Mouse (Mus musculus) cerebellum, adult 2 months (tissue): ENCODE data around the gene Man1c1. TPM values are rescaled to one million over a fixed set of nuclear protein-coding genes. Genes with fewer than 3 reads are reported as not detected.
A peak's percentile ranks its signal among the peaks of the same experiment; 100 is the strongest.

Source experiments
- DNase-seq, 2 experiments: peaks; one replicate each; pipeline ENCODE4 v3.0.0; 2021
- H3K27ac ChIP-seq: fragments of 200-500 bp; 2 replicates; pipeline ENCODE4 v1.5.1; 2012; ENCODE audit warnings: low read length, control low read depth, inconsistent platforms; ENCODE audit not compliant: insufficient read depth
- H3K27me3 ChIP-seq: fragments of 200-500 bp; 2 replicates; pipeline ENCODE4 v1.6.1; 2012; ENCODE audit warnings: inconsistent platforms, mild to moderate bottlenecking, low read length, moderate library complexity; ENCODE audit not compliant: control insufficient read depth, insufficient read depth
- H3K4me1 ChIP-seq: fragments of 200-500 bp; 2 replicates; pipeline ENCODE4 v1.6.1; 2011; ENCODE audit warnings: low read length; ENCODE audit not compliant: control insufficient read depth, insufficient read depth
- H3K4me3 ChIP-seq: fragments of 200-500 bp; replicated peaks from 2 replicates; pipeline ENCODE3; 2011; ENCODE audit warnings: mild to moderate bottlenecking, low read depth, low read length, control low read depth; ENCODE audit not compliant: insufficient read depth
- CTCF ChIP-seq: fragments of 200-500 bp; IDR thresholded peaks from 2 replicates; pipeline ENCODE4 v1.5.1; 2011; ENCODE audit warnings: low read depth, mild to moderate bottlenecking, control low read depth, low read length, moderate library complexity, borderline replicate concordance; ENCODE audit not compliant: insufficient read depth
- POLR2A ChIP-seq: fragments of 200-500 bp; IDR thresholded peaks from 2 replicates; pipeline ENCODE4 v1.6.1; 2011; ENCODE audit warnings: low read length, control low read depth, borderline replicate concordance; ENCODE audit not compliant: insufficient read depth
- WGBS: fragments of 180-500 bp; shearing (Covaris S2); methylation state at CpG from one replicate; pipeline ENCODE4 v1.1.7; 2018; 5-methylcytosine and 5-hydroxymethylcytosine counted together
- polyA plus RNA-seq: library from polyadenylated mRNA; depleted of rRNA; stranded (reverse); fragments of >200 nt; gene quantifications from 2 replicates; pipeline ENCODE4 v1.2.3, GENCODE M21; 2012

The Man1c1 gene
- polyA plus RNA-seq, 1 experiment, result 30.1 TPM

DNA sequence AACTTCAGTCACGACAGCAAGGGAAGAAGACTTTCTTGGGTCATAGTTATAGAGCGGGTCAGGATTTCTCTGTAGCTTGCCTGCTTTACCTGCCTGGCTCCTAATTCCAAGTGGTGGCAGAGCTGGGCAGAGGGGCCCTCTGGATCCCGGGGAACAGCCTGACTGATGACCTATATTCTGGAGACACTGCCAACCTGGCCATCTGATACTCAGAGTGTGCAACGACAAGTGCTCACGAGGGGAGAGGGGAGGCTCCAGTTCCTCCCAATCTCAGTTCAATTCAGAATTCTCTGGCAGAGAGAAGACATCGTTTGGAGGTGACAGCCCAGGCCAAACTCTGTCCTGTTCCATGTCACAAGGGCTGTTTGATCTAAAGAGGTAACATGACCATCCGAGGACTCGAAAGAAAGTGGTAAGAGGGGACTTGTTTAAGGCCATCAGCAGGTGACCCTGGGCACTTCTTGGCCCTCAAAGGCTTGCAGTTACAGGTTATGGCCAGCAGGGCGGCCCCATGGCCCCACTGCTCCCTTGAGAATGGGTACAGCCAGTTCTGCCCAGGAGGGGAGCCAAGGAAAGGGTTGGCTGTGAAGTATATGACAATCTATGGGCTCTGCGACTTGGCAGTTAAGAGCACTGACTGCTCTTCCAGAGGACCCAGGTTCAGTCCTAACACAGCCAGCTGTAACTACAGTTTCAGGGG is 113.7 kb downstream of the Man1c1 start:
- Histone ChIP-seq H3K4me3 (no peak overlapping the region), H3K4me1 (peaks cover 57% of the 10 kb centered on the region), H3K27me3 (no peaks in the 10 kb centered on the region), H3K27ac (peak overlapping the region; percentile 65)
- peak; percentile 61 to 66 for DNase-seq
- TF ChIP-seq CTCF (peak; percentile 54; the same call in 1 of the 2 replicates), POLR2A (no peak)
- WGBS, result 31% methylated on average over 10 of the region's 10 CpGs

DNA sequence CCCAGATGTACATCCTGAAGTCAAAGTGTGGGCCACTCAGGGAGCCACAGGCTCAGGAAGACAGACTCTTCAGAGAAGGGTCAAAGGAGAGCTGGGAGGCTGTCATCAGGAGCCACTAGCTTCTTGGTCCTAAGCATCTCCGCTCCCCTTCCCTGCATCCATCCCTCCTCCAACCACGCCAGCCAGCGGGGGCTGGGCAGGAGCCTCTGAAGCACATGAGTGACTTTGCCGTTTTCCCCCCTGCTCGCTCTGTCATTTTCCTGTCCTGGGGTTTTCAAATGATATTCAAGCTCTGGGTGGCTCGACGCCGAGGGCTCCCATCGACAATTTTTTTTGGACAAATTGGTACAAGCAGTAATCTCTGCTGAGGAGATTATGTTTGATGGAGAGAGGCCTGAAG is 114.3 kb downstream of the Man1c1 start:
- 42% methylated on average over 9 of the region's 9 CpGs for WGBS
- Histone ChIP-seq H3K4me3 (no peak overlapping the region), H3K4me1 (peaks cover 53% of the 10 kb centered on the region), H3K27ac (peak overlapping the region; percentile 65), H3K27me3 (no peaks in the 10 kb centered on the region)
- DNase-seq, result peak in 1 of 2 experiments; percentile 36
- TF ChIP-seq POLR2A, result no peak

DNA sequence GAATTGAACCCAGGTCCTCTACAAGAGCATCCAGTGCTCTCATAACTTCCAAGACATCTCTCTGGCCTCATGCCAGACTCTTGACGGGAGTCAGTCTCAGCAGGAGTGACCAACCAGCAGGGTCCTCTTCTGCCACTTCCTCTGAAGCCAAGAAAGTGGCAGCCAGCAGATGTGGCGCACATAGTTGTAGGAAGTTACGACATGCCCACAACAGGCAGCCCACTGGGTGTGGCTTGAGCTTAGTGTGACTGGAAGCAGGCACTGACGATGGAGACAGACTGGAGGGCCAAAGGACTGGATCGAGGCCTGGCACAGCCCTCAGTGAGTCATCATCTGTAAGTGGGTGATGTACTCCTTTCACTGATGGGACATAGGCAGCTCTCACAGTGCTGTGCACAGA is 115.1 kb downstream of the Man1c1 start:
- Histone ChIP-seq H3K4me1 (peaks cover 51% of the 10 kb centered on the region), H3K27ac (no peak overlapping the region), H3K4me3 (no peak overlapping the region), H3K27me3 (no peaks in the 10 kb centered on the region)
- DNase-seq, result peak; percentile 55 to 69
- TF ChIP-seq CTCF, result no peak
- TF ChIP-seq POLR2A, result no peak
- 34% methylated on average over 5 of the region's 5 CpGs for WGBS

DNA sequence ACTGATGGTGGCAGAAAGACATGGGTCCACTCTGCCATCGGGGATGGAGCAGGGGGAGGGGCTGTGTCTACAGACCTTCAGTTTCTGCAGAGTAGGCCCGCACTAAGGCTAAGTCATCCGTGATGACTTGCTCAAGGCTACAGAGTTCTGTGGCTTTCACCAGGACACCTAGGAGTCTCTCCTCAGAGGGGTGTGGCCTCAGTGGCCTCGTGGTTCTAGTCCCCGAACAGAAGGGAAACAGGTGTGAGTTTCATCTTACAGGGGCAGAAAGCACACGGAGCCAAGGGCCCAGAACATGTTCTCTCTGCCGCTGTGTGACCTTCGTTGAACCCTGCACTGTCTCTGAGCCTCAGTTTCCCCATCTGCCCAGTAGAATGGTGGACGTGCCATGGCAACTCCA is 115.8 kb downstream of the Man1c1 start:
- no peak overlapping the region for H3K4me3 ChIP-seq
- no peak for DNase-seq
- no peak overlapping the region for H3K27ac ChIP-seq
- WGBS, result 63% methylated on average over 9 of the region's 9 CpGs
- peaks cover 45% of the 10 kb centered on the region for H3K4me1 ChIP-seq
- TF ChIP-seq CTCF, result no peak
- TF ChIP-seq POLR2A, result no peak
- H3K27me3 ChIP-seq, result no peaks in the 10 kb centered on the region

DNA sequence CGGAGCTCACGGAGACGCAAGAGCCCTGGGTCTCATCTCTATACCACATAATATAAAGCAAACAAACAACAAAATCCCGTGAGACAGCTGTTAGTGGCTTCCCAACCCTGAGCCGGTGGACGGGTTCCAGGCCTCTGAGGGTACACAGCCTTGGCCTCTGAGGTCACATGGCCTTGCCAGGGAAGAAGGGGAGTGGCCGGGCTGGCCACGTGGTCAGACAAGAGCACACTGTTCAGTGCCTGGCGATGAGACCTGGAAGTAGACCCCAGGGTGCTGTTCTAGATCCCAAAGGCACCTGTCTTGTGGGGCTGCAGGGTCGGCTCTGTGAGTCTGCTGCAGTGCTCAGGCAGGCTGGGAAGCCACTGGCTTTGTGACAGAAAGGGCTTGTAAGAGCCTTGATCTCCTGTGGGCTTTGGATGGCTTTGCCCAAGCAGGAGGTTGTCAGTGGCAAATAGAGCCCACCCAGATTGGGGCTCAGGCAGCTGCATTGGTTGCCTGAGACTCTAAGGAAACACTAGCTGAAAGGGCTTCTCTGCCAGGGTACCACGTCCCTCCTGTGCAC is 116.4 kb downstream of the Man1c1 start:
- WGBS, result 44% methylated on average over 11 of the region's 11 CpGs
- Histone ChIP-seq H3K4me3 (no peak overlapping the region), H3K27ac (no peak overlapping the region), H3K27me3 (no peaks in the 10 kb centered on the region), H3K4me1 (peaks cover 39% of the 10 kb centered on the region)
- no peak for TF ChIP-seq POLR2A
- TF ChIP-seq CTCF, result no peak
- DNase-seq, result peak in 1 of 2 experiments; percentile 32

DNA sequence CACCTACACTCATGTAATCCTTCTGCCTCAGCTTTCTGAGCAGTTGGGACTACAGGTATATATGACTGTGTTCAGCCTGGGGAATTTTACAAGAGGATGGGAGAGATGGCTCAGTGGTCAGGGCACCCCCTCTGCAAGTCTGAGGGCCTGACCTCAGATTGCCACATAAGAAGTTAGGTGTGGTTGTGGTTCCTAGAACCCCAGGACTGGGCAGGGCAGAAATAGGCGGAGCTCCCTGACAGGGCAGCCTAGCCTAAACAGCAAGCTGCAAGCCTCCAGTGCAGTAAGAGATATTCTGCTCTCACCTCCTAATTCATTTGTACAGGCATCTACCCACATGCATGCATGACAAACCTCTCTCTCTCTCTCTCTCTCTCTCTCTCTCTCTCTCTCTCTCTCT is 117.5 kb downstream of the Man1c1 start:
- DNase-seq, result no peak
- Histone ChIP-seq H3K27me3 (no peaks in the 10 kb centered on the region), H3K4me3 (no peak overlapping the region), H3K4me1 (peaks cover 29% of the 10 kb centered on the region), H3K27ac (no peak overlapping the region)
- 96% methylated on average over 1 of the region's 1 CpGs for WGBS
- TF ChIP-seq CTCF (no peak), POLR2A (no peak)

DNA sequence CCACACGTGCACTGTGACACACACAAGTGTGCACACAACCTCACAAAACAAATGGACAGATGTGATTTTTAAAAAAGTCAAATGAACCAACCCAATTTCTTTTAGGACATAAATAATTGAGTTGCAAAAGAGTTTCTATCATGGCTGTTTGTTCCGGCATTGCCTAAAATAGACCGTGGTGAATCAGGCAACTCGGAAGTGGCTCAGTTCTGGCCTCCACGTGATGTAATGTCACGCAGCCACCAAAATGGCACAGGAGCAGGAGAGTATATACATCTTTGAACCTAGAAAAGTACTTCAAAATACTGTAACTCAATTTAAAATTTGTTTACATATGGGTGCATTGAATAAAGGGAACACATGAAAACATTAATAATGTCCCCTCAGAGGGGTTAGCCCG is 118.0 kb downstream of the Man1c1 start:
- Histone ChIP-seq H3K27me3 (no peaks in the 10 kb centered on the region), H3K27ac (no peak overlapping the region), H3K4me3 (no peak overlapping the region), H3K4me1 (peaks cover 30% of the 10 kb centered on the region)
- WGBS, result 85% methylated on average over 7 of the region's 7 CpGs
- DNase-seq, result no peak
- no peak for TF ChIP-seq CTCF
- TF ChIP-seq POLR2A, result no peak

DNA sequence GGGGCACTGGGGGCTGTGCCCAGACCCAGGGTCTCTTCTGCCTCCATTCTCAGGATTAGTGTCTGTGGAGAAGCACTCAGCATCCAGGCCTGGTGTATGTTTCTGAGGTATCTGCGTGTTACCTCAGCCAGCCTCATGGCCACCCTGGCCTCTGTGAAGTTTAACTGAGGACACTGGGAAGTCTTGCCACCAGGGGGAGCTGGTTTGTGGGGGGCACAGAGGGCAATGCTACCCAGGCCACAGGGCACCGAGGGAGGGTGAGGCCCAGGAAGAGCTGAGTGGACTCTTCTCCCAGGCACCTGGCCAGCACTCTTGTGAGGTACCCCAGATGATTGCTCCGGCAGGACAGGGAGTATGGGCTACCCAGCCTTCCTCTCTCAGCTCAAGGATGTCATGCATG is 120.6 kb downstream of the Man1c1 start:
- no peak for DNase-seq
- Histone ChIP-seq H3K27me3 (no peaks in the 10 kb centered on the region), H3K27ac (no peak overlapping the region), H3K4me1 (peaks cover 38% of the 10 kb centered on the region), H3K4me3 (no peak overlapping the region)
- TF ChIP-seq POLR2A, result no peak
- TF ChIP-seq CTCF, result peak; percentile 44
- WGBS, result 54% methylated on average over 3 of the region's 3 CpGs
